Comparison of ENCODE assay signal across 26 mouse cellular contexts in genomic region chr10:93252661-93253060, GRCm38 (mm10).
"Had no signal": no experiment of that assay in that cellular context is flagged by ENCODE, and none has a peak within 500 bp of the region (broad histone marks: within the 10 kb centered on the region; RNA-seq: fewer than 3 reads in every experiment).

No protein-coding gene starts in this region.

- H3K9me3 ChIP-seq: embryonic facial prominence, embryonic 10.5 days; embryonic facial prominence, embryonic 12.5 days; embryonic facial prominence, embryonic 13.5 days; embryonic facial prominence, embryonic 15.5 days; forebrain, embryonic 10.5 days; forebrain, embryonic 12.5 days; forebrain, embryonic 13.5 days; forebrain, embryonic 15.5 days had no signal

- H3K4me2 ChIP-seq: embryonic facial prominence, embryonic 12.5 days; embryonic facial prominence, embryonic 13.5 days; embryonic facial prominence, embryonic 15.5 days; forebrain, embryonic 12.5 days; forebrain, embryonic 13.5 days; forebrain, embryonic 15.5 days had no signal

- ATAC-seq: forebrain, embryonic 13.5 days; forebrain, embryonic 15.5 days; forebrain, embryonic 16.5 days had no signal

- H3K4me3 ChIP-seq: embryonic facial prominence, embryonic 10.5 days; embryonic facial prominence, embryonic 12.5 days; embryonic facial prominence, embryonic 13.5 days; embryonic facial prominence, embryonic 15.5 days; erythroblast, embryonic 14.5 days; forebrain, embryonic 10.5 days; forebrain, embryonic 12.5 days; forebrain, embryonic 13.5 days; forebrain, embryonic 15.5 days; gastrocnemius, adult 2 months; heart, adult 2 months had no signal

- DNase-seq: cerebellum, adult 18-20 months; cerebellum, adult 8-10 months; cerebellum, adult 9-10 months; cerebellum, adult 9-11 months; cerebellum, postnatal 10 days; cerebellum, postnatal 14 days; cerebellum, postnatal 25 days; cerebellum, postnatal 36 days; embryo, embryonic 11 days; gastrocnemius, adult 2 months; gastrocnemius, postnatal 10 days; gastrocnemius, postnatal 14 days; gastrocnemius, postnatal 25 days; gastrocnemius, postnatal 36 days; heart, adult 18-20 months; heart, adult 2 months had no signal

- H3K27me3 ChIP-seq: embryonic facial prominence, embryonic 12.5 days; embryonic facial prominence, embryonic 13.5 days; embryonic facial prominence, embryonic 15.5 days; forebrain, embryonic 12.5 days; forebrain, embryonic 13.5 days; forebrain, embryonic 15.5 days had no signal

- H3K27ac ChIP-seq: embryonic facial prominence, embryonic 10.5 days; embryonic facial prominence, embryonic 12.5 days; embryonic facial prominence, embryonic 13.5 days; embryonic facial prominence, embryonic 15.5 days; forebrain, embryonic 10.5 days; forebrain, embryonic 12.5 days; forebrain, embryonic 13.5 days; gastrocnemius, adult 2 months; heart, adult 2 months had no signal

- H3K9ac ChIP-seq: embryonic facial prominence, embryonic 12.5 days; embryonic facial prominence, embryonic 13.5 days; embryonic facial prominence, embryonic 15.5 days; forebrain, embryonic 12.5 days; forebrain, embryonic 13.5 days; forebrain, embryonic 15.5 days had no signal
